Mouse (Mus musculus): ENCODE data around the gene Vps8. TPM values are rescaled to one million over a fixed set of nuclear protein-coding genes. Genes with fewer than 3 reads are reported as not detected.

The Vps8 gene
- polyA plus RNA-seq, 1 experiment from 2014 or later: 27.0 TPM

DNA sequence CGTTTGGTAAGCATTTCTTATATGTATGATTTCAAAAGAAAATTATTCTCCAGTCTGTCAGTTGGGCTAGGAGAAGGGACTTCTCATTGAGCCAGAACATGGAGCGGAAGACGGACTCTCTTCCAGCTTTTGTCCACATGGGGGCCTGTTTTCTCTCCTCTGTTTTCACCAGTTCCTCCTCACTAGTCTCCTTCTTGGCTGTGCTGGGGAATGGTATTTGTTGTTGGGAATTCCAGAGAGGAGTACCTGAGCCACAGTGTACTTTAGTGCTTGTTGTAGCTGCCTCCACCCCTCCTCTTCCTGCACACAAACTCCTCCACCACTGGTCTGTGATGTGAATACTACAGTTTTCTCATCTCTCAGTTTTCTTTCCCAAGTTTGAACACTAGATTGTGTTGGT, 74.7 kb downstream of the Vps8 start:
- no peak overlapping the region for H3K4me2 ChIP-seq (replicated peaks; ENCODE audit: low read depth, low read length)
- WGBS: 77% methylated on average over 3 of the region's 3 CpGs
- H3K9ac ChIP-seq (ENCODE audit: low read depth, low read length): no peak overlapping the region
- H3K9me3 ChIP-seq (ENCODE audit: control insufficient read depth, low read length): no peaks in the 10 kb centered on the region
- H3K27ac ChIP-seq (ENCODE audit: low read depth, low read length): no peak overlapping the region
- no peak for ATAC-seq (ENCODE audit: low FRiP score)
- H3K36me3 ChIP-seq (ENCODE audit: control insufficient read depth, insufficient read depth, low read length): no peaks in the 10 kb centered on the region
- H3K4me3 ChIP-seq (ENCODE audit: low read depth, low read length): no peak overlapping the region
- no peaks in the 10 kb centered on the region for H3K4me1 ChIP-seq (replicated peaks; ENCODE audit: control insufficient read depth, insufficient read depth, low read length)
- no peak for DNase-seq (ENCODE audit: low spot score)
- H3K27me3 ChIP-seq (ENCODE audit: control insufficient read depth, insufficient read depth, low read length): no peaks in the 10 kb centered on the region

GRCm38 (mm10) chr16:21498984-21499383, 76.1 kb downstream of the Vps8 start:
- Histone ChIP-seq H3K4me1 (replicated peaks; ENCODE audit: control insufficient read depth, insufficient read depth, low read length) (no peaks in the 10 kb centered on the region), H3K36me3 (ENCODE audit: control insufficient read depth, insufficient read depth, low read length) (no peaks in the 10 kb centered on the region), H3K9ac (ENCODE audit: low read depth, low read length) (no peak overlapping the region), H3K27me3 (ENCODE audit: control insufficient read depth, insufficient read depth, low read length) (no peaks in the 10 kb centered on the region), H3K4me3 (ENCODE audit: low read depth, low read length) (no peak overlapping the region), H3K27ac (ENCODE audit: low read depth, low read length) (no peak overlapping the region), H3K9me3 (ENCODE audit: control insufficient read depth, low read length) (no peaks in the 10 kb centered on the region), H3K4me2 (replicated peaks; ENCODE audit: low read depth, low read length) (no peak overlapping the region)
- whole genome bisulfite sequencing: 98% methylated on average over 4 of the region's 4 CpGs
- no peak for DNase-seq (ENCODE audit: low spot score)
- ATAC-seq (ENCODE audit: low FRiP score): no peak

- WGBS: 81% methylated on average over 7 of the region's 7 CpGs
- DNase-seq (ENCODE audit: low spot score) (no peak), ATAC-seq (ENCODE audit: low FRiP score) (no peak)
- Histone ChIP-seq H3K36me3 (ENCODE audit: control insufficient read depth, insufficient read depth, low read length) (no peaks in the 10 kb centered on the region), H3K4me2 (replicated peaks; ENCODE audit: low read depth, low read length) (no peak overlapping the region), H3K9ac (ENCODE audit: low read depth, low read length) (no peak overlapping the region), H3K4me3 (ENCODE audit: low read depth, low read length) (no peak overlapping the region), H3K27me3 (ENCODE audit: control insufficient read depth, insufficient read depth, low read length) (no peaks in the 10 kb centered on the region), H3K9me3 (ENCODE audit: control insufficient read depth, low read length) (no peaks in the 10 kb centered on the region), H3K4me1 (replicated peaks; ENCODE audit: control insufficient read depth, insufficient read depth, low read length) (no peaks in the 10 kb centered on the region), H3K27ac (ENCODE audit: low read depth, low read length) (no peak overlapping the region)
Measured at GRCm38 (mm10) chr16:21499656-21500055, 76.7 kb downstream of the Vps8 start.

DNA sequence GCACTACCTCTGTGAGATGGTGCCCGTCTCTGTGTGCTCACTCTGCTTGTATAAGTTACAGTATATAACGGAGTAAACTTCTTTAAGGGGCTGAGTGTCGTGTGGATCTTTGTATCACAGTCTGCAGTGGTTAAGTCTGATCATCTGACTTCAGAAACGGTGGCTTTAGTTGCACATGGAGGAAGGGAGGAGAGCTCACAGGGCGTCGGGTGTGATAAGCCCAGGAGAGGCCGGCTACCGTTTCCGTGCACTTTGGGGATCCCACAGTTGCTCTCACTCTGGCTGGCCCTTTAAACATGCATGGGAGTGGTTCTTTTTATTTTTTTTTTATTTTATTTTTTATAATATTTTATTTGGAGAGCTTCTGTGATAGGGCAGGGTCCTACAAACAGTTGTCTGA, 95.9 kb downstream of the Vps8 start:
- Histone ChIP-seq H3K4me1 (replicated peaks; ENCODE audit: control insufficient read depth, insufficient read depth, low read length) (no peaks in the 10 kb centered on the region), H3K4me2 (replicated peaks; ENCODE audit: low read depth, low read length) (no peak overlapping the region), H3K4me3 (ENCODE audit: low read depth, low read length) (no peak overlapping the region), H3K27me3 (ENCODE audit: control insufficient read depth, insufficient read depth, low read length) (no peaks in the 10 kb centered on the region), H3K36me3 (ENCODE audit: control insufficient read depth, insufficient read depth, low read length) (no peaks in the 10 kb centered on the region), H3K9ac (ENCODE audit: low read depth, low read length) (no peak overlapping the region), H3K27ac (ENCODE audit: low read depth, low read length) (no peak overlapping the region), H3K9me3 (ENCODE audit: control insufficient read depth, low read length) (no peaks in the 10 kb centered on the region)
- DNase-seq (ENCODE audit: low spot score): no peak
- WGBS: 92% methylated on average over 9 of the region's 9 CpGs
- ATAC-seq (ENCODE audit: low FRiP score): no peak

DNA sequence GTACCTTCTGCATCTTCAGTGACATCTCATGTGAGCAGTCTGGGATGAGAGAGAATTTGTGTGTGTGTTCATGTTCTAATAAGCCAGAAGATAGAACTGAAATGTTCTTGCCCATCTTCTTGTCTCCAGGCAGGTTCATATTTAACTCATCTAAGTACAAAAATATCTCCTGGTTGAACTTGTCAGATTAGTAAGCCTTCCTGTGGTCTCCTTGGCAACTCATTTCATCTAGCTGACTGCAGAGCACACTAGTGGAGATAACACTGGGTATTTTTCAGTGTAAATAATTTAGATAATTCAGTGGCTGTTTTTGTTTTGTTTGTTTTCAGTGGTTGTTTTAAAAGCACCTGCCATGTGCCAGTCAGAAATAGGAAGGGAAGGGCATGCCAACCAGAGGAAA, 96.9 kb downstream of the Vps8 start:
- H3K36me3 ChIP-seq (ENCODE audit: control insufficient read depth, insufficient read depth, low read length): no peaks in the 10 kb centered on the region
- H3K4me3 ChIP-seq (ENCODE audit: low read depth, low read length): no peak overlapping the region
- DNase-seq (ENCODE audit: low spot score) (no peak), ATAC-seq (ENCODE audit: low FRiP score) (no peak)
- no peak overlapping the region for H3K4me2 ChIP-seq (replicated peaks; ENCODE audit: low read depth, low read length)
- H3K27ac ChIP-seq (ENCODE audit: low read depth, low read length): no peak overlapping the region
- no peak overlapping the region for H3K9ac ChIP-seq (ENCODE audit: low read depth, low read length)
- no peaks in the 10 kb centered on the region for H3K4me1 ChIP-seq (replicated peaks; ENCODE audit: control insufficient read depth, insufficient read depth, low read length)
- no peaks in the 10 kb centered on the region for H3K27me3 ChIP-seq (ENCODE audit: control insufficient read depth, insufficient read depth, low read length)
- no peaks in the 10 kb centered on the region for H3K9me3 ChIP-seq (ENCODE audit: control insufficient read depth, low read length)

DNA sequence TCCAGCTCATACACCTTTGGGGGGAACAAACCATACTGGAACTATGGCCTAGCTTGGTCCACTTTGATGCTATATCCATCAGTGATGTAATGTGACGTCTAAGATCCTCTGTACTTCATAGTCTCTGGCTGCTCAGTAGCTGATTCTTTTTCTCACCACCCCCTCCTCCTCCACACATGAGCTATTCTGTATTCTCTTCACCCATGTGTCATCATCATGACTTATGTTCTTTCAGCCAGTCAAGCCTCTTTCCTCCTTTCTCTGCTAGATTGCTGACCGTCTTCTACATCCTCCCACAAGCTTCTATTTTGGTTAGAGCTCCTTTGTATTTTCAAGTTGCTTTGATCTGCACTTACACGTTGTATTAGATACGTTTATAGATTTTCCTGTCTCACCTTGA, 100.8 kb downstream of the Vps8 start:
- no peak for ATAC-seq (ENCODE audit: low FRiP score)
- Histone ChIP-seq H3K9ac (ENCODE audit: low read depth, low read length) (no peak overlapping the region), H3K36me3 (ENCODE audit: control insufficient read depth, insufficient read depth, low read length) (no peaks in the 10 kb centered on the region), H3K4me1 (replicated peaks; ENCODE audit: control insufficient read depth, insufficient read depth, low read length) (no peaks in the 10 kb centered on the region), H3K27ac (ENCODE audit: low read depth, low read length) (no peak overlapping the region), H3K27me3 (ENCODE audit: control insufficient read depth, insufficient read depth, low read length) (no peaks in the 10 kb centered on the region), H3K4me3 (ENCODE audit: low read depth, low read length) (no peak overlapping the region), H3K4me2 (replicated peaks; ENCODE audit: low read depth, low read length) (no peak overlapping the region), H3K9me3 (ENCODE audit: control insufficient read depth, low read length) (no peaks in the 10 kb centered on the region)
- no peak for DNase-seq (ENCODE audit: low spot score)
- WGBS: 91% methylated on average over 4 of the region's 4 CpGs

GRCm38 (mm10) chr16:21525376-21525775, 102.5 kb downstream of the Vps8 start:
- 88% methylated on average over 1 of the region's 1 CpGs for WGBS
- Histone ChIP-seq H3K4me2 (replicated peaks; ENCODE audit: low read depth, low read length) (no peak overlapping the region), H3K27me3 (ENCODE audit: control insufficient read depth, insufficient read depth, low read length) (no peaks in the 10 kb centered on the region), H3K4me1 (replicated peaks; ENCODE audit: control insufficient read depth, insufficient read depth, low read length) (no peaks in the 10 kb centered on the region), H3K9me3 (ENCODE audit: control insufficient read depth, low read length) (no peaks in the 10 kb centered on the region), H3K36me3 (ENCODE audit: control insufficient read depth, insufficient read depth, low read length) (no peaks in the 10 kb centered on the region), H3K4me3 (ENCODE audit: low read depth, low read length) (no peak overlapping the region), H3K27ac (ENCODE audit: low read depth, low read length) (no peak overlapping the region), H3K9ac (ENCODE audit: low read depth, low read length) (no peak overlapping the region)
- no peak for DNase-seq (ENCODE audit: low spot score)
- ATAC-seq (ENCODE audit: low FRiP score): no peak

DNA sequence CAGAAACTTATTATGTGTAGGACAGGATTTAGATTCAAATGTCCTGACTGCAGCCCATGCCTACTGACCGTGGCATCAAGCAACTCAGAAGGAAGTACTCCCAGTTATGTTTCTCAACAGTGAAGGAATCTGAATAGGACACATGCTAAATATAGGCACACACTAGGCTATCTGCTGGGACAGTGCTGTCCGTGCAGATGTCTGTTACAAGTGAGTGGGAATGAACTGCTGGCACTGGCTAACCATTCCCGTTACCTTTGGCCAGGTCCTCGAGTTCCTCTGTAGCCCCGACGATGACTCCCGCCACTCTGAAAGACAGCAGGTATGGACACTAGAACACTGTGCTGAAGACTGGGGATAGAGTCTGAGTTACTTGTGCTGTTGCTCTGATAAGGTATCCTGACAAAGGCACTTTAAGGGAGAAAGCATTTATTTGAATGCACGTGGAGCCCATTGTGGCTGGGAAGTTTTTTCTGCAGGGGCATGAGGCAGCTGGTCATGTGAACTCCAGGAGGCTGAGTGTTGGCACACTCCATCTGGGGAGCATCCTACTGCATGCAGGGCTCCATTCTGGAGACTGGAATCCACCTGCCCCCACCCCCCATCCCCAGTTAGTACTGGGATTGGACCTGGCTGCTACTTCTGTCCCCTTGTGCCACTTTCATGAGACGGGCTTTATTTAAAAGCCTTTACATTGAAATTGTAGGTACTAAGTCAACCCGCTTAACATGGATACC, 104.5 kb downstream of the Vps8 start:
- Histone ChIP-seq H3K4me1 (replicated peaks; ENCODE audit: control insufficient read depth, insufficient read depth, low read length) (no peaks in the 10 kb centered on the region), H3K4me3 (ENCODE audit: low read depth, low read length) (no peak overlapping the region), H3K27ac (ENCODE audit: low read depth, low read length) (no peak overlapping the region), H3K27me3 (ENCODE audit: control insufficient read depth, insufficient read depth, low read length) (no peaks in the 10 kb centered on the region), H3K9me3 (ENCODE audit: control insufficient read depth, low read length) (no peaks in the 10 kb centered on the region), H3K36me3 (ENCODE audit: control insufficient read depth, insufficient read depth, low read length) (no peaks in the 10 kb centered on the region), H3K4me2 (replicated peaks; ENCODE audit: low read depth, low read length) (no peak overlapping the region), H3K9ac (ENCODE audit: low read depth, low read length) (no peak overlapping the region)
- ATAC-seq (ENCODE audit: low FRiP score): no peak
- WGBS: 92% methylated on average over 10 of the region's 10 CpGs
- no peak for DNase-seq (ENCODE audit: low spot score)

GRCm38 (mm10) chr16:21533503-21533902, 110.6 kb downstream of the Vps8 start:
- ATAC-seq (ENCODE audit: low FRiP score) (no peak), DNase-seq (ENCODE audit: low spot score) (no peak)
- WGBS: 85% methylated on average over 4 of the region's 4 CpGs

More at GRCm38 (mm10) chr16:21533503-21533902, 110.6 kb downstream of the Vps8 start:
- Histone ChIP-seq H3K27ac (ENCODE audit: low read depth, low read length) (no peak overlapping the region), H3K27me3 (ENCODE audit: control insufficient read depth, insufficient read depth, low read length) (no peaks in the 10 kb centered on the region), H3K9ac (ENCODE audit: low read depth, low read length) (no peak overlapping the region), H3K4me3 (ENCODE audit: low read depth, low read length) (no peak overlapping the region), H3K9me3 (ENCODE audit: control insufficient read depth, low read length) (no peaks in the 10 kb centered on the region), H3K36me3 (ENCODE audit: control insufficient read depth, insufficient read depth, low read length) (no peaks in the 10 kb centered on the region), H3K4me1 (replicated peaks; ENCODE audit: control insufficient read depth, insufficient read depth, low read length) (no peaks in the 10 kb centered on the region), H3K4me2 (replicated peaks; ENCODE audit: low read depth, low read length) (no peak overlapping the region)

Data from hindbrain, embryonic 11.5 days (tissue).